Mouse (Mus musculus) gastrocnemius, postnatal 10 days (tissue): ENCODE measurements at regions not wholly inside any gene's neighbourhood (a gene's known extent, or its start where the extent isn't known, plus 50 kb on each side); places are given as distances from the start of the nearest gene placed in this dataset.

Experiments
- DNase-seq: peaks from one replicate; pipeline ENCODE4 v3.0.0; 2021; ENCODE audit warnings: mixed read lengths

DNA sequence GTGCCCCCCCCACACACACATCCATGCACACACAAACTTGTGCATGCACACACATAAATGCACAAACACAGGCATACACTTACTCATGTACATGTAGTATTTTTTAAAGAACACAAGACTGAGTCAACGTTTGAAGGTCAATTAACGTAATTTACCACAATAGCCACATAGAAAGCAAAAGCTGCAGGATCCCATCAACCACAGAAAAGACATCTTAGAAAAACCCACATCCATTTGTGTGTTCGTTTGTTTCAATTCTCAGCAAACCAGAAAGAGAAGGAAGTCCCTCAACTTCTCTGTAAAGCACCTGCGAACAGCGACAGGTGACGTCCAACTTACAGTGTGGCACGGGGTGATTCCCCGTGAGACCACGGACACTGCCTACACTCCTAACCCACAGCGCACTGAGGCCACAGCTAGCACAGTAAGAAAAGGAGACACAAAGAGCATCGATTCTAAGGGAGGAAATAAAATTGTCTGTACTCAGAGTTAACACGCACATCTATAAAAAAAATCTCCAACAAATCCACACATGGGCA is 53.8 kb downstream of the Dio3 start:
- DNase-seq, result no peak

DNA sequence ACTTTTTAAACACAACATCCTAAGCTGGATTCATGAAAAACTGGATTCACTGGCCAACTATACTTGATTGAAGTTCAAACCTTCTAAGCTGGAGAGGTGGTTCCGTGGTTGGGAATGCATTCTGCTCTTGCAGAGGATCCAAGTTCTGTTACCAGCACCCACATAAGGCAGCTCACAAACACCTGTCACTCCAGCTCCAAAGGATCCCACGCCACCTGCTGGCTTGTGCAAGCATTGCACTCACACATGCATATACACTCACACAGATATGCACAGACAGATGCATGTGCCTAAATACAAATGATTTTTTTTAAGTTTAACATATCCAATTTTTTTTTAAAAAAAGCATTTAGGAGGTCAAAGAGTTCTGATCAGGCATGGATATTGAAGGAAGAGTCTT is 55.7 kb downstream of the Dio3 start:
- no peak for DNase-seq

DNA sequence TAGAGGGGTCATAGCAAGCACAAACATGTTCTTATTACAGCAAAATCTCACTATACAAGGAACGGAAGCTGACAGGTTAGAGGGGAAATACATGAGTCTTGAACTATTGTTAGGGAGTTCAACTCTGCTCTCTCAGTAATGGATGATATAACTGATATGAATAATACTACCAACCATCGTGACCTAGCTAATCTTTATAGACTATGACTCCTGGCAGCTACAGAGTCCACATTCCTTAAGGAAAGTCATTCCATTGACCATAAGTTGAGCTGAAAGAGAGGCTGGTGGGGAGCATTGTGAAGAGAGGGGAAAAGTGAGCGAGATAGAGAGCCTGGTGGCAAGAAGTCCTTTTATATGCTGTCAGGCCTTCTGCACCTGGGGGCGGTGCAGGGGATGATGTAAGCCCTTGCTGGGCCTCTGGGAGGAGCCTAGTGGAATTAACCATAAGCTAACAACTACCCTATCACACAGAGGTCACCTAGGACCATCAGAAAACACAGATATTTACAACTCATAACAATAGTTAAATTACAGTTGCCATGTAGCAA is 65.5 kb downstream of the Dio3 start:
- DNase-seq, result no peak

DNA sequence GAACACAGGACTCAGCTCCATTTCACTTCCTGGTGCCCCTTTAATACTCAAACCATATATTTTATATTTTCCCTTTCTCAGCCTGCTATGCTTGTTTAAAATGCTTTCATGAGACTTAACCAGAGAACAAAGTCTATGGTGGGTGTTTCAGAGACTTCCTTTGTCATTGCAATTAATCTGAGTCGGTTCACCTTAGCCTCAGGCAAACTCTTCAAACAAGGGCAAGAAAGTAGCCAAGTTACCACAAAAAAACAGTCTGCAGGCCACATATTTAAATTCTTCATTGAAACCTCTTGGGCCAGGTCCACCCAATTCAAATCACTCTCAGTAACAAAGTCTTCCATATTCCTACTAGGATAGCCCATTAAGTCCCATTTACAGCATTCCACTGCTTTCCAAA is 70.8 kb downstream of the Dio3 start:
- no peak for DNase-seq

DNA sequence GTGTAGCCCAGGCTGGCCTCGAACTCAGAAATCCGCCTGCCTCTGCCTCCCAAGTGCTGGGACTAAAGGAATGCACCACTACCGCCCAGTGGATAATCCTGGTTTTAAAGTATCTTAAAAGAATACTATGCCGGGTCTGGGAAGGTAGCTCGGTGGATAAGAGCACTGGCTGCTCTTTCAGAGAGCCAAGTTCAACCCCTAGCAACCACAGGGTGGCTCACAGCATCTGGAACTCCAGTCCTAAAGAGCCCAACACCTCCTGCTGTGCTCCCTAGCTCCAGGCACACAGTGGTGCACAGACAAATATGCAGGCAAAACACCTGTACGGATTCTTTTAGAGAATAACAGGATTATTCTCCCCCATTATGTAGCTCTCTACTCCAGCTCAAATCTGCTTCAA is 77.0 kb downstream of the Dio3 start:
- DNase-seq, result no peak

DNA sequence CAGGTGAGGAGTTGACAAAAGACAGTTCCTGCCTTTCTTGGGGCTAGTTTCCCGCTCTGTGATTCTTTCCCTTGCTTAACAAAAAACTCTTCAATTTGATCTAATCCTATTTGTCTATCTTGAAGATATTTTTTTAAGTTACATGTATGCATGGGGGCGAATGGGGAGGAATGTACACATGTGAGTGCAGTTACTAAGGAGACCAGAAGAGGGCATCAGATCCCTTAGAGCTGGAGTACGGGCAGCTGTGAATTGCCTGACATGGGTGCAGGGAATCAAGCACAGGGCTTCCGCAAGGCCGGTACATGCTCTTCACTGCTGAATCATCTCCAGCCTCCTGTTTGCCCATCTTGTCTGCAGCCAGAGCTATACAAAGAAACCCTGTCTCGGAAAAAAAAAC is 79.8 kb upstream of the Ppp2r5c start:
- no peak for DNase-seq

DNA sequence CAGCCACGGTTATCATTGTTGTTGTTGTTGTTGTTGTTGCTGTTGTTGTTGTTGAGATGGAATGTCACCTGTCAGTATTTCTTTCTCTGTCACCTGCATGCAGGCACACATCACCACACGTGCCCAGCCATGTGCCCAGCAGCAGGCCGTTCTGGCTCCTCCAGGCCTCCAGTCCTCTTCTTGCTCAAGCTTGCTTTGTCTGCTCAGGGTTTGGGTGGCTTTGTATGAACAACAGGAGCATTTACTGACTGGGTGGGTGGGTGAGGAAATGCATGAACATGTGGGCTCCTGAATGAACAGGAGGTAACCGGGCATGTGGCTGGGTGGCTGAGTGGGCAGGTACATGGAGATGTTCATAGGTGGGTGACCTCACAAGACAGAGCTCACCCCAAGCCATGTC is 79.1 kb upstream of the Ppp2r5c start:
- DNase-seq, result no peak

DNA sequence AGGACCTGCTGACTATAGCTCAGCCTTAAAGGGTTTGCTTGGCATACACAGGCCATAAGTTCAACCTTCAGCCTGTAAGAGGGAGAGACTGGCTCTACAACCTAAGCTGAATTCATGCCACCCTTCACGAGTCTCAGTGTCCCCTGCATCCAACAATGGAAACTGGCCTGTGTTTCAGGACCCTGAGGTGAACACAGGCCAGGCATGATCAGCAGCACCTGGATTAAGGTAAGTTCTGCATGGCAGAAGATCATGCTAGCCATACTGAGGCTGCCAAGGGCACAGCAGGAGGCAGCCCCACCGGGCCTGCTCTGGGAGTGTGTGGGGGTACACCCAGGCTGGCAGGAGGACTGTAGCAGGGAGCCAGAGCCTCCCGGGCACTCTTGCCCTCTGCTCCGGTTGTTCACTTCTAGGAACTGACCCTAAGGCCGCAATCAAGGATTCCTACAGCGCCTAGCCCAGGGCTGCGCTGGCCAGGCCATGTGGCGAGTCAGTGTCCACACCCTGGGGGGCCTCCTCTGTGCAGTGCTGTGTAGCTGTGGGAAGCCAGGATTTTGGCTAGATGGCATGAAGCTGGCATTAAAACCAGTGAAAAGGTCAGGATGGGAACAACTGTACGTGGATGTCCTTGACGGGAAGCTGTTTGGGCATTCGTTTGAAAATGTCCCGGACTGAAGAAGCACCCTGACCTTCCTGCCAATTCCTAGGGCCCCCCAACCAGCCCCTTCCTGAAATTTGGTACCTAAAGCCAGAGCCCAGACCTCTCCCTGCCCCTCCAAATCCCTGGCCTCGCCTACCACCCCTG is 74.8 kb upstream of the Ppp2r5c start:
- DNase-seq, result no peak

DNA sequence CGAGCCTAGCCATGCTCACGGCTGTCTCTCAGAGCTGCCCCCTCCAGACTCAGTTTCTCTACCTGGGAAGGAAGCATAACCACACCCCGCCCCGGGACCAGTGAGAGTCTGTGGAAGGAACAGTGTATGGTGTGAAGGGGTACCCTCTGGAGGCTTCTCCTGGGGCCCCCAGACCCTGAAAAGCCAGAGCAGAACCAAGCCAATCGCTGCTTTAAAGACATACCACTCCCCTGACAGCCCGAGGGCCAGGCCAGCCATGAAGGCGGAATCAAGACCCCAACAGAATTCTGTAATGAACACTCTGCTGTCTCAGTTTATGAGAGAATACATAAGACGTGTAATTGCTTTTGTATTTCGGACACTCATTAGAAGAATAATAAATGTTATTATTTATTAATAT is 73.9 kb upstream of the Ppp2r5c start:
- DNase-seq, result no peak

DNA sequence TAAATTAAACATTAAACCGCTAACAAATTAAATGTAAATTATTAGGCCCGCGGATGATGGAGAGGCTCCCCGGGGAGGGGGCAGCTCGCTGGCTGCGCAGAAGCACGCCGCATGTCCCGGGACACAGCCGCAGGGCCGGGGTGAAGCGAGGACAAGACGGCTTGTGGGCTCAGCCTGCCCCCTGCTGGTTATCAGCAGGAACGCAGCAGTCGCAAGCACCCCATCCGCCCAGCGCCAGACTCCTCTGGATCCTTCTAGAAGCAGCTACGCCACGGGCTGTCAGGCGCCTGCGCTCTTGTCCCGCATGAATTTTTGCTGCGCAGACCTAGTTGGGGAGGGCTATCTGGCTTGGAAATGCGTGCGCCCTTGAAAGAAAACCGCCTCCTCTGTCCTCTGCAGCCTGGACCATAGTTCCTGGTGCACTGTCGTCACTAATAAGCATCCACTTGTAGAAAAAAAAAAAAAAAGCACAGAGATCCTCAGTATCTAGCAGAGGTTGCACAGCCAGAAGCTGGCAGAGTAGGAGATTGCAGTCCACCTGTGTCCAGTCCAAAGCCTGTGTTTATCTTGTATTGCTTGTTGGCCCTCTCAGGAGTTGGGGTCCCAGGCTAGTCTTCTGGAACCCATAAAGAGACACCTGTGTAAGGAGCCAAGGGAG is 73.4 kb upstream of the Ppp2r5c start:
- DNase-seq, result peak; percentile 89

DNA sequence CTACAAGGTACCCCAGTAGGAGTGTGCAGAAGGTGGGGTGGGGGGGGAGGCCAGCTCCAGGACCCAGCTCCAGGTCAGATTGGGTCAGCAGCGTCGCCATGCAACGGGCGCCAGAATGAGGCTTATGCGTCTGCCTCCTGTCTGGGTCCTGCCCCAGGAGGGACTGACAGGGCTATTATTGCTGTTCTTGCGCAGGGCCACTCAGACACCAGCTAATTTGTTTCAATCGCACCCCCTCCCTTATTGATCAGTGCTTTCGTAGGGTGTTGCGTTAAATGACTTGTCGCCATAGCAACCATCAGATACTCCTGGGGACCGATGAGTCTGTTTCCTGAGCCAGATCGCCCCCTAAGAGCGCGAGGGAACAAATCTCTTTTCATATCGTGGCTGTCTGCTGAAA is 71.8 kb upstream of the Ppp2r5c start:
- DNase-seq, result no peak

DNA sequence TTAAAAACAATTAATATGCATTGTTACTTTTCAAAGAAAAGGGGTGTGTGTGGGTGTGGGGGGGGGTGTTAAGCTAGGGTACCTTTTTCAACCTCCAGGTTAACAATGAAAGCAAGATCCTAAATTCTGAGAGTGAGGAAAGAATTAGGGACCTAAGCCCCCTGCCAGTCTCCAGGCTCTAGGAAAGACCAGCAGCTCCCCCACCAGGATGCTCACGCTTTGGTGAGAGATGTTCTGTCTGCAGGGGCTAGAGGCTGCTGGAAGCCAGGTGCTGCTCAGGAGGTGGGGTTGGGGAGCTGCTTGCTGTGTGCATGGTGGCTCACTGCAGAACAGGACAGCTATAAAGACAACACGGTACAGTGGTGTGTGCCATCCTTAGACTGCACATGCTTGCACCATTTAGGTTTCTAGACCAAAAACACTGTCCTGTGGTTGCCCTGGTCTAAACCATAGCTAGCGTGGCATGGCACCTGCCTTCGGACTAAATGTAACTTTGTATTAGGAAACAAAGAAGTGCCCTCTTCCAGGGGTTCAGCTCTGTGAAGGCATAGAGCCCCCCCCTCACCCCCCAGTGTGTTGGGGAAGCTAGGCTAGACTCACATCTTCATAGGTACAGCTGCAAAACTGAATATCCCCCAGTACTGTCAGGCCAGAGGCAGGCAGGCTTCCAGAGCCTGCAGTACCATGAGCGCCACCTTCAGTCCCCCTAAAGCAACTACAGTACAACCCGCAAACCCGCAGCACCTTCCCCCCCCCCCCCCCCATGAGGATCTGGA is 70.7 kb upstream of the Ppp2r5c start:
- no peak for DNase-seq

DNA sequence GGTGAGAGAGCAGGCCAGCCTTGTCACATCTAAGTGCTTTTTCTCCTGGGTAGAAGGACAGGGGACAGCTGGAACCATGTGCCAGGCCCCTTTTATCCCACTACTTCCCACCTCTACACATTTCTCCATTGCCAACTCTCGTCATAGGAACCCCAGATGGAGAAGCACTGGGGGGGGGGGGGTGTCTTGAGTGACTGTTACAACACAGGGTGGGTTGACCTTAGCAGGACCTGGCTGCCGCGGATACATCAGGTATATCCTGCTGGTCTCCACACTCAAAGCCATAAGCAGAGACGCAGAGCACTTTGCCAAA is 70.1 kb upstream of the Ppp2r5c start:
- no peak for DNase-seq

DNA sequence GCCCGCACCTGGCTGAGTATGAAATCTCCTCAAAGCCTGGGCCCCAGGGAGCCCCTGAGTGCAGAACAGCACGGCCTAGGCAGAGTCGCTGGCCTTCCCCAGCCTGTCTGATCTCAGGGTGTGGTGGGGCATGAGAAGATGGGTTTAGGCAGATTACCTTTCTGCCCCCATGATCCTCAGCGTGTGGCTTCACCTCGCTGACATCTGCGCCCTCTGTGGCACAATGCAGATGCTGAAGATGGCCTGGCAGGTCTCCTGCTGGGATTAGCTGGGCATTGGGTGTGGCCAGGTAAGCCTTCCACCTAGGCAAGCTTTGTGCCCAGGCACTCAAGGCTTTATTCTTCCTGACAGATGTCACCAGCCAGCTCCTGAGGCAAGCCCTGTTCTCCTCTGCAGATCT is 69.6 kb upstream of the Ppp2r5c start:
- no peak for DNase-seq

DNA sequence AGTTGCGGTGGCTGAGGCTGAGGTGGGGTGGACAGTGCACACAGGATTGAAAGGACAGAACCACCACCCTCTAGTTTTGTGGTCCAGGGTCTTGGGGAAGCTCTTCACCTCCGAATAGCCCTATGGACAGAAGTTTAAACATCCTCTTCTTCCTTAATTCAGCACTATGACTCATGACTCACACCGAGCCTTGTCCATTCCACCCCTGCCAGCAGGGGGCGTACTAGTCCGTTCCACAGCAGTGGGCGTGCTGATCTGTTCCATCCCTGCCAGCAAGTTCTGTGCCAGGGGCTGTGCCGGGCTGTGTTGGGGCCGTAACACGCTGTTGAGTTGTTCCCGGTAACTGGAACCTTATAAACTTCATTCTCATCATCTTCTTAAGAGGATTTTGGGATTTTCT is 69.2 kb upstream of the Ppp2r5c start:
- peak; percentile 56 for DNase-seq

DNA sequence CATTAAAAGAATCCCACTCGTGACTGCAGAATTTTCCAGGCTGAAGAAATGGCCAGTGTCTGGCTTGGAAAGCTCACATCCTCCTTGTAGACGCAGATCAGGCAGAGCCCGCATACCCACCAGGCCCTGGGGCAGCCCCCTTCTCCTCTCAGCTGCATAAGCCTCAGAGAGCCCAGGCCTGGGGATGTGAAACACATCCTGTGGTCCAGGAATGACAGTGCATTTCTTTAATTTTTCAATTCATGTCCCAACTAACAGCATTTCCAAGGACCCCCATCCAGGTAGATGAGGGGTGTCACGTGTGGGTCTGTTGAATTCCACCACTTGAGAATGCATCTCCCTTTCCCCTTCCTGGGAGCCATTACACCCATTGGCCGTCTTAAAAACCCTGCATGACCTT is 68.6 kb upstream of the Ppp2r5c start:
- DNase-seq, result no peak

DNA sequence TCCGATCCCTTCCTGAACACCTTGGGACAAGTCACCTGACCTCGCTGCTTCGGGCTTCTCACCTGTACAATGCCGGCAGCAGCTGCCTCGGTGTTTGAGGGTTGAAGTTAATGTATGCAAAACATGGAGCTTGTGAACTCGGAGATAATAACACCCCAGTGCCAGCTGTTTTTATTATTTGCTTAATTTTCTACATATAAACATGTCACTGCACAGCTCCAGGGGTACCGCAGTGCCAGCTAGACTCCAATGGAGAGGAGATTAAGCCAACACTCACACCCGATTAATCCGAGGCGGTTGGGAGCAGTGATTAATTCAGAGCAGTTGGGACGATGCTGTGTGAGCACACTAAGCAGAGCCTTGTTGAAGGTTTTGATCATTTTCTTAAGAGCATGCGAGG is 67.2 kb upstream of the Ppp2r5c start:
- DNase-seq, result no peak

DNA sequence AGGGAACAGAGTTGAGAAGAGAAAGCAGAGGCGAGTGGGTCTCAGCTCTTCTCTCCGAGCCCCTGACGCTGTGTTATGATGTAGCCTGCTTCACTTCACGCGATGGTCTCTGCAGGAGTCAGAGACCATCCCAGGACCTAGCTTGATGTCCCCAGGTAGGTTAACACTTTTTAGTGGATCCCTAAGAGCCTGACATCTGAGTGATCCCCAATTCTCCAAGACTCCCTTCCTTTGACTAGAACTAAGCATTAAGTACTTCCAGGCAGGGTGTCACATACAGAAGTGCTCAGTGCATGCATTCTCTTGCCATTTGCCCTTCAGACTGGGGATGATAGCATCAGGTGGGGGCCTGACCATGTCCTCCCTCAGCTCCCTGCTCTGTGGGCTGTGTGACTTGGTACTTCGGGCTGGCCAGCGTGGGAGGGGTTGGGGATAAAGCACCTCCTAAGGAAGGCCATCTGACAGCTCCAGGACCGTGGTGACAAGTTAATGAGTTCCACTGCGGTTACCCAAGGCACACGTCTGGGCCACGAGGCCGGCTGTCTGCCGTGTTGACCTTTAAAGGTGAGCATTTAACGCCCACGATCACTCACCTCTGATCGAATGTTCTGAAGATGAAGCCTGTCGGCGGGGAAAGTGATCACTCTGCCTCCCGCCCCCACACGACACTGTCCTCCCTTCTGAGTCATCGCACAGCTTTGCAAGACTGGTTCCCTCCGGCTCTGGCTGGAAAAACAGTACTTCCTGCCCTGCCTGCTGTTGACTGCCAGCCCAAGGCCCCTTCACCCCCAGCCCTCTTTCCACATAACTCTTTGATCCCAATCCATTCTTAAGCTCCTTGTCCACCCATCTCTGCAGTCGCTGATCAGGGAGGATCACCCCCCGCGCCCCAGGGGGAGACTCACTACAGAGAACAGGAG is 65.8 kb upstream of the Ppp2r5c start:
- no peak for DNase-seq

DNA sequence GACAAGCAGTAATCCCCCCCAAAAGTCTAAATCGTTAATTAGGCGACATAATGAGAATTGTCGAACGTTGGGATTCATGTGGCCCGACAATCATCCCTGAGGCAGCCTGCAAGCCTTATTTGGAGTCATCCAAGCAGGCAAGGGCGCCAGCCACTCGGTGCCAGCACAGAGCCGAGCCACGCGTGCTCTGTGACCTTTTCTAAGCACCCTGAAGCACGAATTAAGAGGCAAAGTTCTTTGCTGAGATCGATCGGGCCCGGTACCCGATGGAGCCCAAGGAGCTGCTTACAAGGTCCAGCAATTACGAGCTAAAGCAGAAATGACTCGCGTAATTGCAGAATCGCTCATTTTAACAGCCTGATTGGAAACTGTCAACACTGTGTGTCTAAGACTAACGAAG is 61.9 kb upstream of the Ppp2r5c start:
- no peak for DNase-seq

DNA sequence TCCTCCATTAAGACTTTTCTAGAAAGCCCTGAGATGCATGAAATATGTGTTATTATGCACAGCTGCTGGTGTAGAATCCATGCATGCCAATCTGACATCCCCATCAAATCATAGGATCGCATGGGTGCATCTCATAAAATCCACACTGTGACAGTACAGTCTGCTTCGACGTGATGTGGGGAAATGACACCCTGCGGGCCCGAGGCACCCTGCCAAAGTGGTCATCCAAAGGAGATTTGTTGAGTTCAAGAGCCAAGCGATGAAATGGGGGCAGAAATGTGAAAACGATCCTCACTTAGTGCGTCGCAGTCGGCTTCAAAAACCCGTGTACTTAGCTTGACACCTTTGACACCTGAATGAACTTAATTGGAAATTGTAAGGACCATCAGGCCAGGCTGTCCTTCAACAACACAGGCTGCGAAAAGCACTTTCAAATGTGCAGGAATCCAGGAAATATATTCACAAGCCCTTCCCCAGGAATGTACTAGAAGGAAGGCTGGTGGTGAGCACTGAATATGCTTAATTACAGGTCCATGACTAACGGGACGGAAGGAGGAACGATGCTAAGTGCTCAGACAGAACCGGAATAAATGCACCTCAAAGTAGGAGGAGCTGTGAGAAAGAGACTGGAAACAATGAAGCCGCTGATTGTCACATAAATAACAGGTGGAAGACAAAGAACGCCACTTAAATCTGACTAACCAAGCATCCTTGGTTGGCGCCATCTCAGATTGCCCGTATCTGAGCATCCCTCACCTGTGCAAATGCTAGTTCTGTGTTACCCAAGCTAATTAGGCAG is 60.9 kb upstream of the Ppp2r5c start:
- DNase-seq, result no peak

DNA sequence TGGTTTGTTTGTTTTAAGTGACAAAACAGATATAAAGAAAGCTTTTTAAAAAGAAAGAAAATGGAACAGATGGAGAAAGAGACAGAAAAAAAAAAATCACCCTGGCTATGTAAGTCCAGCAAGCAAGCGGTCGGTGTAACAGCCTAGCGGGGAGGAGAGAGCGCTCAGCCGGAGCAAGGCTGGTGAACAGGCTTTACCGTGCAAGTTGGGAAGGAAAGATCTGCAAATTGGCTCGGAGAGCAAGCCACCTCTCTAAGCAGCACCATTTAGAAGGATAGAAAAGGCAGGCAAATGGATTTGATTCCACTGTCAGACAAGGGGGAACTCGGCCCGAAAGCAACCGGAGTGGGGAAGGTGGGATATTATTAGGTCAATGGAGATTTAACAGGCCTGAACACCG is 59.9 kb upstream of the Ppp2r5c start:
- DNase-seq, result no peak
